Mouse (Mus musculus) heart, postnatal 25 days (tissue): ENCODE results near the gene Gm21761. TPM values are rescaled to one million over a fixed set of nuclear protein-coding genes. Genes with fewer than 3 reads are reported as not detected.
"Not testable (repeated sequence)": the region's sequence is repeated elsewhere in the genome, so short reads cannot be mapped to it uniquely, and the experiment has no call there.

Experiments used
- DNase-seq: peaks from one replicate; pipeline ENCODE4 v3.0.0; 2022; ENCODE audit warnings: low spot score
- intact Hi-C: fragments of 180-260 bp; cut with DNase I; formaldehyde crosslinking; loops from one replicate; pipeline ENCODE4 v1.15.1; 2025
- total RNA-seq, 2 experiments: library from RNA; stranded (reverse); gene quantifications; 2 replicates each; pipeline ENCODE4 v1.2.3; 2021

Gm21761 gene
- not detected for total RNA-seq

- DNase-seq, intact Hi-C loops: not testable (repeated sequence)
These were observed at the start of gene Gm21761 for GRCm38 (mm10) chr13:119929172-119929571. Gene Gm21761 (minus strand): TSS chr13:119929272.

DNA sequence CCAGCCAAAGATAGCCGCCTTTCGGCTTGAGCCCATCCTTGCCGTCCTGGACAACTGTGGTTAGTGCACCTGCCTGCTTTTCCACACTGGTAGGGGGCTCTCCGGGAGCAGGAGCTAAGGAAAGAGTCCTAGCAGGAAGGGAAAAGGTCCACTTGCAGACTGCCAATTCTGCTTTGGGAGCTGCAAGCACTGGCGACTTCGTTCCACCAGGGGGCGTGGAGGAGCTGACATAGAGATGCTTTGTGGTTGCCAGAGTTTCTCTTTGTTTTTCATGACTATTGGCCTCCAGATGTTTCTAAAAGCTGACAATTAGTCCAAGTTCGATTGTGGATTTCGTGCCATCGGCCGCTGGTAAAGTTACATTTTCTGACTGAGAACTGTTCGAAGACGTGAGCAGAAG lies 40.1 kb upstream of the Gm21761 start:
- intact Hi-C loops, DNase-seq: not testable (repeated sequence)

GRCm38 (mm10) chr13:119968193-119968592 lies 39.1 kb upstream of the Gm21761 start:
- intact Hi-C loops, DNase-seq: not testable (repeated sequence)

- intact Hi-C loops, DNase-seq: not testable (repeated sequence)
These were observed 36.9 kb upstream of the Gm21761 start for GRCm38 (mm10) chr13:119965968-119966367.

DNA sequence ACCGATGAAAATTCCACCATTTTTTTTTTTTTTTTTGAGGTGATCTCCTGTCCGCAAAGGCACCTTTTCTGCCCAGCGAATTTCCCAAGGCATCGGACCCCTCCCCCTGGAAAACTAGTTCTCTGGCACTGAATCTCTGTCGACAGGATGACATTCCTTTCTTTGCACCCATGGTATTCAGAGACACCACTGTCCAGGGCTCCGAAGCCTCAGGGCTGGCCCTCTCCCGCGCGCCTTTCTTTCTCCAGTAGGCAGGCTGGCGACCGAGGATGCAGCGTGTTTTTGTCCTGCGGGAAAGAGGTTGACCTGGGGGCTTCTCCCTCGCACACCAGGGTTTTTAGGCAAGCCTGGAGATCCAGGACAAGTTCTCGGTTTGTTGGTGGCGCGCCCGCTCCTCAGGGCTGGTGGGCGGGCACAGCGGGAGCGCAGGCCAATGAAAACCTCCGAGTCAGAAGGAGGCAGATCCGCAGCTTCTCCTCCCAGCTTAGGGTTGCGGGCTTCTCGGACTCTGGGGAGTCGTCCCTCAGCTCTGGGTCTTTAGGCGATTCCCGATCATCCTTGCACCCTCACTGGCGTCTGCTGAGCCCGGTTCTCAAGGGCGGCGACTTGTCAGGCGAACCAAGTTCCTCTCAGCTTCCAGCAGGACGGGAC lies 36.4 kb upstream of the Gm21761 start:
- intact Hi-C loops, DNase-seq: not testable (repeated sequence)

DNA sequence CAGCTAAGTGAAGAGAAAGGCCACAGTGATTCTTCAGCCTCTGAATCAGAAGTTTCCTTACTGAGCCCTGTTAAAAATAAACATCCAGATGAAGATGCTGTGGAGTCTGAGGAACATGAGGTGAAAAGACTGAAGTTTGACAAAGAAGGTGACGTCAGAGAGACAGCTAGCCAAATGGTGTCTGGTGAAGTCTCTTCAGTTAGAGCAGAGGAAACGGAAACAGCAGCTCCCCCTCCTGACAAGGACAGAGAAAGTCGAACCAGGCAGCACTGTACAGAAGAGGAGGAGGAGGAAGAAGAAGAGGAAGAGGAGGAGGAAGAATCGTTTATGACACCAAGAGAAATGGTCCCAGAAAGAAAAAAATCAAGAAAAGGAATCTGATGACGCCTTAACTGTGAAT lies 33.8 kb upstream of the Gm21761 start:
- intact Hi-C loops, DNase-seq: not testable (repeated sequence)

GRCm38 (mm10) chr13:119955567-119955966 lies 26.5 kb upstream of the Gm21761 start:
- DNase-seq, intact Hi-C loops: not testable (repeated sequence)

DNA sequence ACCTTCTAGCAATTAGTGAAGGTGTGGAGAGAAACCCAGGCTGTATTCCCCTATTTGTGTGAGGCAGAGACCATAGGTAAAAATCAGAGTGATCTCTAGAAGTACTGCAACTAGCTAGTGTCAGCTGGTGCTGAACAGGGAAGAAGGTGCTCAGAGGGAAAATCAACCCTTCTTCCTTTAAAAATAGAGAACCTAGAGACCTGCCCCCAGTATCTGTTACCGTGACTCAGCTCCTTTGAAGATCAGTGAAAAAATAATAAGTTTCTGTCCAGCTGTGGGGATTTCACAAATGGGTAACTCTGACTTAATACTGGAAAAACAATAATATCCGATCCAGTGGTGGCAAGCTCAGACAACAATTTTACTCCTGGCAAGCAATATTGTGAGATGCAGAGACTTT lies 26.0 kb upstream of the Gm21761 start:
- DNase-seq, intact Hi-C loops: not testable (repeated sequence)

DNA sequence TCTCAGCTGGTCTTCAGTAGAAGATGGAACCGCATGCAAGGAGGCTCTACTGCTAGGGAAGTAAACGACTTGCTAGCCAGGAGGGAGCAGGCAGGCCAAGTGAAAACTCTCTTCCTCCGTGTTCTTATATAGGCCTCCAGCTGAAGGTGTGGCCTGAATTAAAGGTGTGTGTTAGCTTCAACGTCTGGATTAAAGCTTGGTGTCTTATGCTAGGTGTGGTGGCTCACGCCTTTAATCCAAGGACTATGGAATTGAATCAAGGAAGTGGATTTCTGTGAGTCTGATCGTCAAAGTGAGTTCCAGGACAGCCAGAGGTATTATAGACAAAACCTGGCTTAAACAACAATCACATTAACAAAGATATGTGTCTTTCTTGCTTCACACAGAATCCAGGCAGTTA lies 21.6 kb upstream of the Gm21761 start, which contains the start of gene B020031M17Rik:
TSS of gene B020031M17Rik (minus strand) at position 101 of the 400 bp plus-strand sequence.
- intact Hi-C loops, DNase-seq: not testable (repeated sequence)

GRCm38 (mm10) chr13:119924597-119925340 lies 4.3 kb downstream of the Gm21761 start:
- DNase-seq, intact Hi-C loops: not testable (repeated sequence)

- intact Hi-C loops, DNase-seq: not testable (repeated sequence)
These were observed 11.9 kb downstream of the Gm21761 start for GRCm38 (mm10) chr13:119916966-119917722.

DNA sequence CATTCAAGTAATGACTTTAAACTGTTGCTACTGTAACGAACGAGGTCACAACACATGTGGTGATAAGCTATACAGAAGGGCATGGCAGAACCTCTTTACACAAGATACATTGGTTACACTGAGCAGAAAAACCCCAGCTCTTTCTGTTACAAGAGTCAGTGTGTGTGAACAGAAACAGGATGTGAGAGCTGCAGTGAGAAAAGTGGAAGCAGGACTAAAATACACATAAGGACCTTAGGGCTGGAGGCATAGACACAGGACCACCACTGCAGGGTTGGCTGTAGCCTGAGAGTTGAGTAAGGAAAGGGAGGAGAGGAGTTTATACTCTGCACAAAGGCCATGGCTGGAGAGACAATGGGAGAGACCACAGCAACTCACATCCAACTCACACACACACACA lies 12.6 kb downstream of the Gm21761 start:
- DNase-seq, intact Hi-C loops: not testable (repeated sequence)

DNA sequence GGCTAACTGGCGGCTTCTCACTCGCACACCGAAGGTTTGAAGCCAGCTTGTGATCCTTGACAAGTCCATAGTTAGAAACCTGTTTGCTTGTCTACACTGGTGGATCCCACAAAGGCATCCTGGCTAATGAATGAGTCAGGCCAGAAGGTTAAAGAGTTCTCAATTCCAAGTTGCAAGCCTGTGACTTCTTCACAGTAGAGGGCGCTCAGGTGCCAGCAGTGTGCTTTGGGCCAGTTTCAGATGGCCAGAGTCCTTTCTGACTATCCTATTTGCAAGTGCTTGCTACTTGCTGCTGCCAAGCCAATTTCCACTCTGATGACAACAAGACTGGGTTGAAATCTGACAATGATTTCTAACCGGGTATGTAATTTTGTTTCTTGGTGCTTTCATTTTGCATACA lies 30.5 kb downstream of the Gm21761 start:
- intact Hi-C loops, DNase-seq: not testable (repeated sequence)

DNA sequence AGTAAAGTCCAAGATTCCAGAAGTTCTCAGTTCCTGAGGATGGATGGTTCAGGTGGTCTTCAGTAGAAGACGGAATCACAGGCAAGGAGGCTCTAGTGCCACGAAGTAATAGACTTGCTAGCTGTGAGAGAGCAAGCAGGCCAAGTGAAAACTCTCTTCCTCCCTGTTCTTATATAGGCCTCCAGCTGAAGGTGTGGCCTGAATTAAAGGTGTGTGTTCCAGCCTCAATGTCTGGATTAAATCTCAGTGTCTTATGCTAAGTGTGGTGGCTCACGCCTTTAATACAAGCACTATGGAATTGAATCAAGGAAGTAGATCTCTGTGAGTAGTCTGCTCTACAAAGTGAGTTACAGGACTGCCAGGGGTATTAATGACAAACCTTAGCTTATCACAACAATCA lies 34.4 kb downstream of the Gm21761 start, which contains the start of gene Tcstv1:
TSS of gene Tcstv1 (minus strand) at position 101 of the 400 bp plus-strand sequence.
- DNase-seq, intact Hi-C loops: not testable (repeated sequence)

DNA sequence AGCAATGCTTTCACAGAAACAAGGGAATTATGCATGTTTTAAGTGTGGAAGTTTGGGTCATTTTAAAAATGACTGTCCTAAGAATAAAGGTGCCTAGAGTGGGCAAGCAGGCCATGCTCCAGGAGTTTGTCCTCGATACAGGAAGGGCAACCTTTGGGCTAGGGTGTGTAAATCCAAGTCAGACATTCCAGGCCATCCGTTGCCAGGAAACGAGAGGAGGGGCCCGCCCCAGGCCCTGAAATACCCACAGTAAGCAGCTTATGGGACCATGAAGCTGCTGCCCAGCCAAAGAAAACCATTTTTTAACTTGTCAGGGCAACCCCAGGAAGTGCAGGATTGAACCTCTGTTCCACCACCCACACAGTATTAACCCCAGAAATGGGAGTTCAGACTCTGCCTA lies 42.2 kb downstream of the Gm21761 start:
- intact Hi-C loops, DNase-seq: not testable (repeated sequence)

DNA sequence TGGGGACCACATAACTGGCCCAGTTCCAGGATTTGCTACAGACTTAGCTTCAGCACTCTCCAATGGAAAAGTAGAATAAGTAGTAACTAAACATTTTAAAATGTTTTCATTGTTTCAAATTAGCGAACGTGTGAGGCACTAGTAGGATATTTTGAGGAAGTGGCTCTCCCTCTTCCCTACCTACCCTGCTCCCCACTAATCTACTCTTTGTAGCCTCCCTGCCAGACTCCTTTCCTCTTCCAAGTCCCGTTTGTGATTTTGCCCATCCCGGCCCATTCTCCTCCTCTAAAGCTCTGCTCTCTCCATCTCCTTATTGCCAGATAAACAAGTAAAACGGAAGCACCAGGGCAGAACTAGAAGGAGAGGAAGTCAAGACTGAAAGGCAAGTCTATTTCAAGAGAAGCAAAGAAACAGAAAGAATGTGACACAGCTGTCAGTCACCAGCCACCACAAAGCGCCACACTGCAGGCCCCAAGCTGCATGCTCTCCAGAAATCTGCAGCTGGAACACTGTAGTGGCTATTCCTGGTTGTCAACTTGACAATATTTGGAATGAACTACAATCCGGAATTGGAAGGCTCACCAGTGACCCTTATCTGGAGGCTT lies 64.6 kb downstream of the Gm21761 start:
- intact Hi-C loops, DNase-seq: not testable (repeated sequence)

DNA sequence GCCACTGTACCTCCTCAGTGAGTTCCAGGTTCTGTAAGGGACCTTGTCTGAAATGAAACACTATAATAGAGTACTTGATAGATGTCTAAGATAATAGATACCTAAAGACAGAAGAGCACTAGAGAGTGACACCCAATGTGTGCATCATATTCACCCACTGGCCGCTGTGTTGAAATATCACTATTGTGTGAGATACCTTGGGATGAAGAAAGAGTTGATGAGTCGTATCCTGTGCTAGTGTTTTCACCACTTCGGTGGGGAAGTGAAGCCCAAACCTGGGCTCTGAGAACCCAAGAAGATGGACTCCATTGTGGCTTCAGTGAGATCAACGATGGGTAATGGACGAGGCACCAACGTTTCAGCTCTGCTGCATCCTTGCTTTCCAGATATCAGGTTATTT lies 66.7 kb downstream of the Gm21761 start:
- DNase-seq, intact Hi-C loops: not testable (repeated sequence)
